Mouse (Mus musculus) liver, embryonic 11.5 days (tissue): ENCODE measurements around the gene Cenpp. TPM values are rescaled to one million over a fixed set of nuclear protein-coding genes. Genes with fewer than 3 reads are reported as not detected.

Source experiments
- ATAC-seq: fragments of 200-750 bp; cut with Nextera tagmentation; replicated peaks from 2 replicates; pipeline ENCODE4 v1.8.0; 2017; ENCODE audit warnings: moderate number of reproducible peaks, mild to moderate bottlenecking, moderate TSS enrichment, moderate library complexity; ENCODE audit not compliant: low FRiP score
- DNase-seq: peaks from one replicate; pipeline ENCODE4 v3.0.0-alpha.2; 2017; ENCODE audit warnings: low spot score
- H3K27ac ChIP-seq: fragments of 300-500 bp; sonication (generic); 2 replicates; pipeline ENCODE4 v1.5.1; 2014; ENCODE audit warnings: mild to moderate bottlenecking, low read depth, low read length, control low read depth
- H3K27me3 ChIP-seq: fragments of 300-500 bp; sonication (generic); replicated peaks from 2 replicates; pipeline ENCODE4 v1.6.1; 2014; ENCODE audit warnings: low read length, mixed read lengths; ENCODE audit not compliant: control insufficient read depth, insufficient read depth
- H3K36me3 ChIP-seq: fragments of 300-500 bp; sonication (generic); 2 replicates; pipeline ENCODE4 v1.6.1; 2014; ENCODE audit warnings: mild to moderate bottlenecking, low read length, moderate library complexity, mixed read lengths; ENCODE audit not compliant: control insufficient read depth, insufficient read depth
- H3K4me1 ChIP-seq: fragments of 300-500 bp; sonication (generic); replicated peaks from 2 replicates; pipeline ENCODE4 v1.6.1; 2014; ENCODE audit warnings: low read length, mixed read lengths; ENCODE audit not compliant: control insufficient read depth, insufficient read depth
- H3K4me2 ChIP-seq: fragments of 300-500 bp; sonication (generic); 2 replicates; pipeline ENCODE4 v1.6.1; 2014; ENCODE audit warnings: mild to moderate bottlenecking, control low read depth, moderate library complexity
- H3K4me3 ChIP-seq: fragments of 300-500 bp; sonication (generic); 2 replicates; pipeline ENCODE4 v1.5.1; 2014; ENCODE audit warnings: low read depth, low read length, control low read depth
- H3K9ac ChIP-seq: fragments of 300-500 bp; sonication (generic); 2 replicates; pipeline ENCODE4 v1.6.1; 2014; ENCODE audit warnings: low read depth, low read length, control low read depth
- H3K9me3 ChIP-seq: fragments of 300-500 bp; sonication (generic); 2 replicates; pipeline ENCODE4 v1.6.1; 2016; ENCODE audit warnings: low read length, inconsistent platforms, mixed read lengths; ENCODE audit not compliant: control insufficient read depth
- WGBS: fragments of 180-500 bp; shearing (Covaris S2); extraction: QIAGEN DNeasy Blood & Tissue Kit; methylation state at CpG from one replicate; pipeline ENCODE4 v1.1.7; 2014; 5-methylcytosine and 5-hydroxymethylcytosine counted together
- polyA plus RNA-seq: library from polyadenylated mRNA; unstranded; fragments of >200 nt; fragmentation: Nextera tagmentation; extraction: Ambion mirVana; gene quantifications from 2 replicates; pipeline ENCODE4 v1.2.1, GENCODE M21; 2014

Cenpp gene
- polyA plus RNA-seq, 1 experiment from 2014 or later, result 38.5 TPM

- Histone ChIP-seq H3K4me3 (no peak overlapping the region), H3K9me3 (no peaks in the 10 kb centered on the region)
- WGBS, result 83% methylated on average over 4 of the region's 4 CpGs
These were observed 173.2 kb downstream of the Cenpp start for GRCm38 (mm10) chr13:49479399-49479798.

GRCm38 (mm10) chr13:49478851-49479374, 173.7 kb downstream of the Cenpp start:
- H3K4me2 ChIP-seq, result no peak overlapping the region
- H3K27me3 ChIP-seq, result no peaks in the 10 kb centered on the region
- H3K27ac ChIP-seq, result no peak overlapping the region
- 87% methylated on average over 6 of the region's 6 CpGs for WGBS
- ATAC-seq (no peak), DNase-seq (no peak)
- no peaks in the 10 kb centered on the region for H3K9me3 ChIP-seq
- no peaks in the 10 kb centered on the region for H3K4me1 ChIP-seq
- H3K9ac ChIP-seq, result no peak overlapping the region
- H3K4me3 ChIP-seq, result no peak overlapping the region
- H3K36me3 ChIP-seq, result no peaks in the 10 kb centered on the region

More at GRCm38 (mm10) chr13:49479399-49479798, 173.2 kb downstream of the Cenpp start:
- no peaks in the 10 kb centered on the region for H3K36me3 ChIP-seq
- H3K9ac ChIP-seq, result no peak overlapping the region
- H3K4me1 ChIP-seq, result no peaks in the 10 kb centered on the region
- H3K27me3 ChIP-seq, result no peaks in the 10 kb centered on the region
- H3K27ac ChIP-seq, result no peak overlapping the region
- ATAC-seq (no peak), DNase-seq (no peak)
- H3K4me2 ChIP-seq, result no peak overlapping the region

GRCm38 (mm10) chr13:49477887-49478286, 174.7 kb downstream of the Cenpp start:
- no peaks in the 10 kb centered on the region for H3K4me1 ChIP-seq
- ATAC-seq, result no peak
- H3K4me3 ChIP-seq, result no peak overlapping the region
- WGBS, result 86% methylated on average over 3 of the region's 3 CpGs
- H3K9me3 ChIP-seq, result no peaks in the 10 kb centered on the region
- H3K27ac ChIP-seq, result no peak overlapping the region
- H3K27me3 ChIP-seq, result no peaks in the 10 kb centered on the region
- DNase-seq, result no peak
- no peaks in the 10 kb centered on the region for H3K36me3 ChIP-seq
- H3K9ac ChIP-seq, result no peak overlapping the region
- no peak overlapping the region for H3K4me2 ChIP-seq

GRCm38 (mm10) chr13:49472676-49473005, 179.9 kb downstream of the Cenpp start:
- WGBS, result 86% methylated on average over 6 of the region's 6 CpGs

GRCm38 (mm10) chr13:49471981-49472675, 180.5 kb downstream of the Cenpp start:
- 67% methylated on average over 4 of the region's 4 CpGs for WGBS
- DNase-seq (no peak), ATAC-seq (no peak)
- Histone ChIP-seq H3K4me2 (no peak overlapping the region), H3K9ac (no peak overlapping the region), H3K27ac (no peak overlapping the region), H3K27me3 (no peaks in the 10 kb centered on the region), H3K36me3 (no peaks in the 10 kb centered on the region), H3K4me3 (no peak overlapping the region), H3K4me1 (no peaks in the 10 kb centered on the region), H3K9me3 (no peaks in the 10 kb centered on the region)

More at GRCm38 (mm10) chr13:49472676-49473005, 179.9 kb downstream of the Cenpp start:
- no peak for DNase-seq
- Histone ChIP-seq H3K4me1 (no peaks in the 10 kb centered on the region), H3K36me3 (no peaks in the 10 kb centered on the region), H3K9me3 (no peaks in the 10 kb centered on the region), H3K4me3 (no peak overlapping the region), H3K27ac (no peak overlapping the region), H3K27me3 (no peaks in the 10 kb centered on the region), H3K4me2 (no peak overlapping the region), H3K9ac (no peak overlapping the region)
- ATAC-seq, result no peak

- H3K4me3 ChIP-seq, result no peak overlapping the region
- H3K4me2 ChIP-seq, result no peak overlapping the region
- DNase-seq (no peak), ATAC-seq (no peak)
- H3K9me3 ChIP-seq, result no peaks in the 10 kb centered on the region
- H3K27me3 ChIP-seq, result no peaks in the 10 kb centered on the region
- no peaks in the 10 kb centered on the region for H3K36me3 ChIP-seq
- no peak overlapping the region for H3K9ac ChIP-seq
- 55% methylated on average over 4 of the region's 4 CpGs for WGBS
- no peak overlapping the region for H3K27ac ChIP-seq
- no peaks in the 10 kb centered on the region for H3K4me1 ChIP-seq
These were observed 181.8 kb downstream of the Cenpp start for GRCm38 (mm10) chr13:49470806-49471205.

GRCm38 (mm10) chr13:49470319-49470718, 182.3 kb downstream of the Cenpp start:
- Histone ChIP-seq H3K36me3 (no peaks in the 10 kb centered on the region; the same call in 1 of the 2 replicates), H3K4me1 (no peaks in the 10 kb centered on the region), H3K27me3 (no peaks in the 10 kb centered on the region), H3K4me2 (no peak overlapping the region), H3K27ac (no peak overlapping the region), H3K9me3 (no peaks in the 10 kb centered on the region), H3K4me3 (no peak overlapping the region), H3K9ac (no peak overlapping the region)
- ATAC-seq (no peak), DNase-seq (no peak)
- whole genome bisulfite sequencing, result 68% methylated on average over 4 of the region's 4 CpGs

GRCm38 (mm10) chr13:49469002-49469401, 183.6 kb downstream of the Cenpp start:
- no peaks in the 10 kb centered on the region for H3K9me3 ChIP-seq
- no peak overlapping the region for H3K4me3 ChIP-seq
- DNase-seq (no peak), ATAC-seq (no peak)
- no peak overlapping the region for H3K27ac ChIP-seq
- no peak overlapping the region for H3K4me2 ChIP-seq
- no peaks in the 10 kb centered on the region for H3K4me1 ChIP-seq
- H3K27me3 ChIP-seq, result no peaks in the 10 kb centered on the region
- no peak overlapping the region for H3K9ac ChIP-seq
- no peaks in the 10 kb centered on the region; the same call in 1 of the 2 replicates for H3K36me3 ChIP-seq
- 85% methylated on average over 5 of the region's 5 CpGs for WGBS

- Histone ChIP-seq H3K27me3 (no peaks in the 10 kb centered on the region), H3K27ac (no peak overlapping the region), H3K9me3 (no peaks in the 10 kb centered on the region), H3K4me3 (no peak overlapping the region), H3K4me2 (no peak overlapping the region), H3K4me1 (no peaks in the 10 kb centered on the region), H3K9ac (no peak overlapping the region), H3K36me3 (no peaks in the 10 kb centered on the region; the same call in 1 of the 2 replicates)
- WGBS, result 81% methylated on average over 2 of the region's 2 CpGs
- DNase-seq (no peak), ATAC-seq (no peak)
These were observed 185.0 kb downstream of the Cenpp start for GRCm38 (mm10) chr13:49467585-49467984.
